Mouse (Mus musculus) WW6 (cell line): ENCODE results near the gene Gal3st3.

ENCODE experiments used
- DNase-seq: peaks from one replicate; pipeline ENCODE4 v3.0.0-alpha.2; 2013; ENCODE audit warnings: low read depth, low spot score

The Gal3st3 gene

GRCm38 (mm10) chr19:5297903-5298800 is at the start of gene Gal3st3:
Gene Gal3st3 (plus strand): TSS chr19:5298331.
- DNase-seq: no peak

- no peak for DNase-seq
Observed at GRCm38 (mm10) chr19:5257140-5257539, 41.0 kb upstream of the Gal3st3 start.

GRCm38 (mm10) chr19:5267015-5267414 is 31.1 kb upstream of the Gal3st3 start:
- no peak for DNase-seq

- no peak for DNase-seq
Observed at GRCm38 (mm10) chr19:5268017-5268416, 30.1 kb upstream of the Gal3st3 start.

- DNase-seq: no peak
Observed at GRCm38 (mm10) chr19:5268875-5269274, 29.3 kb upstream of the Gal3st3 start.

GRCm38 (mm10) chr19:5269392-5269791 is 28.7 kb upstream of the Gal3st3 start:
- no peak for DNase-seq

GRCm38 (mm10) chr19:5271430-5271829 is 26.7 kb upstream of the Gal3st3 start:
- no peak for DNase-seq

- no peak for DNase-seq
Observed at GRCm38 (mm10) chr19:5272326-5272795, 25.8 kb upstream of the Gal3st3 start.

GRCm38 (mm10) chr19:5272801-5273733 is 25.1 kb upstream of the Gal3st3 start, which contains the start of gene Pacs1:
Gene Pacs1 (minus strand): TSS chr19:5273119.
- DNase-seq: peak; percentile 58

GRCm38 (mm10) chr19:5273916-5274315 is 24.2 kb upstream of the Gal3st3 start:
- no peak for DNase-seq

GRCm38 (mm10) chr19:5274641-5275040 is 23.5 kb upstream of the Gal3st3 start:
- no peak for DNase-seq

GRCm38 (mm10) chr19:5275736-5276135 is 22.4 kb upstream of the Gal3st3 start:
- no peak for DNase-seq

- no peak for DNase-seq
Observed at GRCm38 (mm10) chr19:5276531-5276930, 21.6 kb upstream of the Gal3st3 start.

- DNase-seq: no peak
Observed at GRCm38 (mm10) chr19:5277140-5277539, 21.0 kb upstream of the Gal3st3 start.

- DNase-seq: no peak
Observed at GRCm38 (mm10) chr19:5278381-5278780, 19.8 kb upstream of the Gal3st3 start.

- DNase-seq: peak; percentile 97
Observed at GRCm38 (mm10) chr19:5294972-5295735, 3.0 kb upstream of the Gal3st3 start, which contains the start of gene Sf3b2. Gene Sf3b2 (minus strand): TSS chr19:5295455.

GRCm38 (mm10) chr19:5295736-5296075 is 2.4 kb upstream of the Gal3st3 start:
- no peak for DNase-seq

- no peak for DNase-seq
Observed at GRCm38 (mm10) chr19:5296630-5297029, 1.5 kb upstream of the Gal3st3 start.

GRCm38 (mm10) chr19:5300588-5300987 is 2.5 kb downstream of the Gal3st3 start:
- peak; percentile 48 for DNase-seq

GRCm38 (mm10) chr19:5302455-5302854 is 4.3 kb downstream of the Gal3st3 start:
- DNase-seq: peak; percentile 65

- DNase-seq: peak; percentile 31
Observed at GRCm38 (mm10) chr19:5306279-5306678, 8.1 kb downstream of the Gal3st3 start.
